Mouse (Mus musculus) embryonic facial prominence, embryonic 15.5 days (tissue): ENCODE measurements around the gene Gm20696. TPM values are rescaled to one million over a fixed set of nuclear protein-coding genes. Genes with fewer than 3 reads are reported as not detected.

Experiments used
- ATAC-seq: fragments of 200-750 bp; cut with Nextera tagmentation; 2 replicates; pipeline ENCODE4 v1.8.0; 2017; ENCODE audit warnings: low read depth, moderate TSS enrichment; ENCODE audit not compliant: insufficient number of reproducible peaks, low FRiP score, low TSS enrichment
- H3K27ac ChIP-seq: fragments of 300-500 bp; sonication (generic); replicated peaks from 2 replicates; pipeline ENCODE4 v1.5.1; 2015; ENCODE audit warnings: mild to moderate bottlenecking, inconsistent platforms
- H3K27me3 ChIP-seq: fragments of 300-500 bp; sonication (generic); 2 replicates; pipeline ENCODE4 v1.6.1; 2015; ENCODE audit warnings: inconsistent platforms
- H3K36me3 ChIP-seq: fragments of 300-500 bp; sonication (generic); 2 replicates; pipeline ENCODE4 v1.6.1; 2015; ENCODE audit warnings: mild to moderate bottlenecking, inconsistent platforms
- H3K4me1 ChIP-seq: fragments of 300-500 bp; sonication (generic); 2 replicates; pipeline ENCODE4 v1.6.1; 2015; ENCODE audit warnings: inconsistent platforms
- H3K4me2 ChIP-seq: fragments of 300-500 bp; sonication (generic); replicated peaks from 2 replicates; pipeline ENCODE4 v1.6.1; 2015; ENCODE audit warnings: mild to moderate bottlenecking, inconsistent platforms
- H3K4me3 ChIP-seq: fragments of 300-500 bp; sonication (generic); replicated peaks from 2 replicates; pipeline ENCODE4 v1.5.1; 2015; ENCODE audit warnings: mild to moderate bottlenecking, inconsistent platforms
- H3K9ac ChIP-seq: fragments of 300-500 bp; sonication (generic); 2 replicates; pipeline ENCODE4 v1.6.1; 2015; ENCODE audit warnings: inconsistent platforms
- H3K9me3 ChIP-seq: fragments of 300-500 bp; sonication (generic); replicated peaks from 2 replicates; pipeline ENCODE4 v1.6.1; 2016; ENCODE audit warnings: inconsistent platforms
- WGBS: fragments of 180-500 bp; shearing (Covaris S2); methylation state at CpG from one replicate; pipeline ENCODE4 v1.1.7; 2015; 5-methylcytosine and 5-hydroxymethylcytosine counted together
- polyA plus RNA-seq: library from polyadenylated mRNA; unstranded; fragments of >200 nt; fragmentation: Nextera tagmentation; extraction: Ambion mirVana; gene quantifications from 2 replicates; pipeline ENCODE4 v1.2.1, GENCODE M21; 2015

The Gm20696 gene
- polyA plus RNA-seq, 1 experiment from 2014 or later = 1.7 TPM

- H3K4me1 ChIP-seq = peaks cover 22% of the 10 kb centered on the region
- H3K4me2 ChIP-seq = no peak overlapping the region
Observed at GRCm38 (mm10) chr6:99380146-99380545, 286.5 kb downstream of the Gm20696 start.

GRCm38 (mm10) chr6:99378997-99379710, 287.4 kb downstream of the Gm20696 start:
- WGBS = 69% methylated on average over 7 of the region's 7 CpGs
- Histone ChIP-seq H3K4me1 (peaks cover 31% of the 10 kb centered on the region), H3K9me3 (no peaks in the 10 kb centered on the region), H3K36me3 (no peaks in the 10 kb centered on the region), H3K4me3 (no peak overlapping the region), H3K27ac (no peak overlapping the region), H3K27me3 (no peaks in the 10 kb centered on the region), H3K4me2 (no peak overlapping the region), H3K9ac (no peak overlapping the region)
- ATAC-seq = no peak

More at GRCm38 (mm10) chr6:99380146-99380545, 286.5 kb downstream of the Gm20696 start:
- Histone ChIP-seq H3K9ac (no peak overlapping the region), H3K4me3 (no peak overlapping the region), H3K36me3 (no peaks in the 10 kb centered on the region), H3K9me3 (no peaks in the 10 kb centered on the region), H3K27me3 (no peaks in the 10 kb centered on the region), H3K27ac (no peak overlapping the region)
- 75% methylated on average over 5 of the region's 5 CpGs for WGBS
- no peak for ATAC-seq

- Histone ChIP-seq H3K36me3 (no peaks in the 10 kb centered on the region), H3K9me3 (no peaks in the 10 kb centered on the region), H3K4me1 (peaks cover 31% of the 10 kb centered on the region), H3K4me3 (no peak overlapping the region), H3K4me2 (no peak overlapping the region), H3K27me3 (no peaks in the 10 kb centered on the region), H3K9ac (no peak overlapping the region), H3K27ac (no peak overlapping the region)
- no peak for ATAC-seq
- WGBS = 64% methylated on average over 4 of the region's 4 CpGs
Observed at GRCm38 (mm10) chr6:99377716-99378115, 288.9 kb downstream of the Gm20696 start.

GRCm38 (mm10) chr6:99377131-99377530, 289.5 kb downstream of the Gm20696 start:
- Histone ChIP-seq H3K9me3 (no peaks in the 10 kb centered on the region), H3K4me1 (peaks cover 31% of the 10 kb centered on the region), H3K36me3 (no peaks in the 10 kb centered on the region), H3K27ac (no peak overlapping the region), H3K9ac (no peak overlapping the region), H3K4me2 (no peak overlapping the region), H3K4me3 (no peak overlapping the region), H3K27me3 (no peaks in the 10 kb centered on the region)
- no peak for ATAC-seq
- WGBS = 54% methylated on average over 2 of the region's 2 CpGs

- no peaks in the 10 kb centered on the region for H3K9me3 ChIP-seq
- H3K4me3 ChIP-seq = no peak overlapping the region
- peaks cover 31% of the 10 kb centered on the region for H3K4me1 ChIP-seq
- no peaks in the 10 kb centered on the region for H3K27me3 ChIP-seq
- no peak for ATAC-seq
- 73% methylated on average over 8 of the region's 8 CpGs for WGBS
- H3K9ac ChIP-seq = no peak overlapping the region
- H3K27ac ChIP-seq = no peak overlapping the region
- no peak overlapping the region for H3K4me2 ChIP-seq
- H3K36me3 ChIP-seq = no peaks in the 10 kb centered on the region
Observed at GRCm38 (mm10) chr6:99376721-99377120, 289.9 kb downstream of the Gm20696 start.

GRCm38 (mm10) chr6:99375865-99376264, 290.7 kb downstream of the Gm20696 start:
- Histone ChIP-seq H3K36me3 (no peaks in the 10 kb centered on the region), H3K4me2 (no peak overlapping the region), H3K4me1 (peaks cover 31% of the 10 kb centered on the region), H3K9ac (no peak overlapping the region), H3K4me3 (no peak overlapping the region), H3K27me3 (no peaks in the 10 kb centered on the region), H3K27ac (0 out of 2 replicates have a peak overlapping the region, but pooled peaks have one; percentile 9), H3K9me3 (no peaks in the 10 kb centered on the region)
- WGBS = 43% methylated on average over 6 of the region's 6 CpGs
- ATAC-seq = no peak

GRCm38 (mm10) chr6:99375376-99375775, 291.2 kb downstream of the Gm20696 start:
- peak overlapping the region; percentile 9; the same call in 1 of the 2 replicates for H3K27ac ChIP-seq
- H3K4me3 ChIP-seq = no peak overlapping the region
- 58% methylated on average over 4 of the region's 4 CpGs for WGBS
- H3K9ac ChIP-seq = no peak overlapping the region
- no peak for ATAC-seq
- H3K27me3 ChIP-seq = no peaks in the 10 kb centered on the region
- H3K9me3 ChIP-seq = no peaks in the 10 kb centered on the region
- no peaks in the 10 kb centered on the region for H3K36me3 ChIP-seq
- H3K4me2 ChIP-seq = no peak overlapping the region
- H3K4me1 ChIP-seq = peaks cover 31% of the 10 kb centered on the region

- Histone ChIP-seq H3K27ac (peak overlapping the region; percentile 58; the same call in 1 of the 2 replicates), H3K27me3 (no peaks in the 10 kb centered on the region), H3K36me3 (no peaks in the 10 kb centered on the region), H3K9ac (no peak overlapping the region), H3K4me1 (peaks cover 34% of the 10 kb centered on the region), H3K4me3 (no peak overlapping the region), H3K9me3 (no peaks in the 10 kb centered on the region), H3K4me2 (no peak overlapping the region)
- WGBS = 55% methylated on average over 19 of the region's 19 CpGs
- no peak for ATAC-seq
Observed at GRCm38 (mm10) chr6:99374448-99375271, 291.9 kb downstream of the Gm20696 start.

GRCm38 (mm10) chr6:99372427-99372826, 294.2 kb downstream of the Gm20696 start:
- peaks cover 31% of the 10 kb centered on the region for H3K4me1 ChIP-seq
- 78% methylated on average over 5 of the region's 5 CpGs for WGBS
- ATAC-seq = no peak
- H3K27ac ChIP-seq = no peak overlapping the region
- H3K4me2 ChIP-seq = no peak overlapping the region
- no peak overlapping the region for H3K9ac ChIP-seq
- H3K27me3 ChIP-seq = no peaks in the 10 kb centered on the region
- no peaks in the 10 kb centered on the region for H3K36me3 ChIP-seq
- H3K4me3 ChIP-seq = no peak overlapping the region
- H3K9me3 ChIP-seq = no peaks in the 10 kb centered on the region

- Histone ChIP-seq H3K4me2 (no peak overlapping the region), H3K27me3 (no peaks in the 10 kb centered on the region), H3K9me3 (no peaks in the 10 kb centered on the region), H3K4me1 (peaks cover 27% of the 10 kb centered on the region), H3K9ac (no peak overlapping the region), H3K27ac (no peak overlapping the region), H3K36me3 (no peaks in the 10 kb centered on the region), H3K4me3 (no peak overlapping the region)
- WGBS = 88% methylated on average over 6 of the region's 6 CpGs
- no peak for ATAC-seq
Observed at GRCm38 (mm10) chr6:99372016-99372415, 294.6 kb downstream of the Gm20696 start.

GRCm38 (mm10) chr6:99369931-99370330, 296.7 kb downstream of the Gm20696 start:
- Histone ChIP-seq H3K9me3 (no peaks in the 10 kb centered on the region), H3K27ac (no peak overlapping the region), H3K4me2 (no peak overlapping the region), H3K27me3 (no peaks in the 10 kb centered on the region), H3K4me1 (peaks cover 10% of the 10 kb centered on the region; the same call in 1 of the 2 replicates), H3K4me3 (no peak overlapping the region), H3K36me3 (no peaks in the 10 kb centered on the region), H3K9ac (no peak overlapping the region)
- WGBS = 70% methylated on average over 2 of the region's 2 CpGs
- ATAC-seq = peak; percentile 34
